ENCODE assay signal across 9 mouse cellular contexts in genomic region chr1:171631447-171631846, GRCm38 (mm10). TPM values are rescaled to one million over a fixed set of nuclear protein-coding genes. Genes with fewer than 3 reads are reported as not detected.
A peak's percentile ranks its signal among the peaks of the same experiment; 100 is the strongest.
DNase-seq lines count a peak whose midpoint lies in the region; ATAC-seq and TF ChIP-seq lines count a peak whose summit lies in the region.
"Had no signal": no experiment of that assay in that cellular context is flagged by ENCODE, and none has a peak within 500 bp of the region (broad histone marks: within the 10 kb centered on the region; RNA-seq: fewer than 3 reads in every experiment).

No protein-coding gene starts in this region.

- H3K4me1 ChIP-seq in liver, adult 2 months (ENCODE audit: control insufficient read depth, insufficient read depth, low read length) = no peaks in the 10 kb centered on the region
- H3K4me1 ChIP-seq in liver, embryonic 12.5 days = no peaks in the 10 kb centered on the region
- peaks cover 60% of the 10 kb centered on the region for H3K4me1 ChIP-seq in bone marrow macrophage, adult 2 months (ENCODE audit: control insufficient read depth, insufficient read depth, low read length)
- 0 out of 2 replicates have a peak, but pooled peaks cover 6% of the 10 kb centered on the region for H3K4me1 ChIP-seq in heart, embryonic 15.5 days (replicated peaks)
- H3K4me1 ChIP-seq in intestine, postnatal 0 days (replicated peaks; ENCODE audit: control insufficient read depth, insufficient read depth, low read length) = no peaks in the 10 kb centered on the region
- H3K4me1 ChIP-seq: midbrain, embryonic 15.5 days had no signal

- no peaks in the 10 kb centered on the region for H3K9me3 ChIP-seq in liver, embryonic 12.5 days (replicated peaks)
- no peaks in the 10 kb centered on the region for H3K9me3 ChIP-seq in heart, embryonic 15.5 days (replicated peaks)
- H3K9me3 ChIP-seq in intestine, postnatal 0 days (ENCODE audit: control insufficient read depth) = no peaks in the 10 kb centered on the region
- H3K9me3 ChIP-seq: midbrain, embryonic 15.5 days had no signal

- TF ChIP-seq CTCF in liver, adult 2 months (IDR thresholded peaks at IDR 0.05; ENCODE audit: low read depth, low read length) = no peak
- no peak for TF ChIP-seq CTCF in bone marrow macrophage, adult 2 months (IDR thresholded peaks at IDR 0.05; ENCODE audit: low read depth, low read length)
- TF ChIP-seq CTCF in intestine, postnatal 0 days (IDR thresholded peaks at IDR 0.05; ENCODE audit: low read depth) = no peak

- ATAC-seq in liver, embryonic 12.5 days = no peak
- 0 out of 2 replicates have a peak, but pooled peaks have one; percentile 53 for ATAC-seq in heart, embryonic 15.5 days (replicated peaks; ENCODE audit: insufficient number of reproducible peaks, insufficient read depth, low FRiP score, low read depth)
- ATAC-seq in neutrophil, adult 5-6 weeks (ENCODE audit: extremely low read depth, insufficient number of reproducible peaks, low FRiP score, poor library complexity, severe bottlenecking) = peak; percentile 66; the same call in 1 of the 2 replicates
- no peak for ATAC-seq in intestine, postnatal 0 days
- ATAC-seq: midbrain, embryonic 15.5 days had no signal

- no peaks in the 10 kb centered on the region for H3K36me3 ChIP-seq in liver, adult 2 months (ENCODE audit: control insufficient read depth, insufficient read depth, low read length)
- H3K36me3 ChIP-seq in liver, embryonic 12.5 days = no peaks in the 10 kb centered on the region
- H3K36me3 ChIP-seq in heart, embryonic 15.5 days = no peaks in the 10 kb centered on the region
- H3K36me3 ChIP-seq in intestine, postnatal 0 days (ENCODE audit: control insufficient read depth, insufficient read depth) = no peaks in the 10 kb centered on the region
- H3K36me3 ChIP-seq: midbrain, embryonic 15.5 days had no signal

- no peak overlapping the region for H3K4me3 ChIP-seq in liver, adult 2 months (ENCODE audit: insufficient read depth, low read depth, low read length)
- no peak overlapping the region for H3K4me3 ChIP-seq in liver, embryonic 12.5 days
- no peak overlapping the region for H3K4me3 ChIP-seq in bone marrow macrophage, adult 2 months (ENCODE audit: insufficient read depth, low read length)
- H3K4me3 ChIP-seq in heart, embryonic 15.5 days = no peak overlapping the region
- H3K4me3 ChIP-seq in intestine, postnatal 0 days (ENCODE audit: low read depth, low read length) = no peak overlapping the region
- H3K4me3 ChIP-seq: midbrain, embryonic 15.5 days had no signal

- DNase-seq in liver, adult 2 months (ENCODE audit: extremely low read depth, low read depth, low spot score) = peak; percentile 46
- DNase-seq in adrenal gland, adult (ENCODE audit: inconsistent age in 2 of 2, low spot score in 1 of 2) = no peak
- DNase-seq: spleen, adult 18-20 months had no signal

- no peak for TF ChIP-seq POLR2A in liver, adult 2 months (IDR thresholded peaks at IDR 0.05; ENCODE audit: extremely low read depth, insufficient read depth, low read length)
- TF ChIP-seq POLR2A in bone marrow macrophage, adult 2 months (IDR thresholded peaks at IDR 0.05; ENCODE audit: borderline replicate concordance, low read depth, low read length) = no peak

- 54% methylated on average over 2 of the region's 2 CpGs for WGBS in liver, adult 2 months
- WGBS in liver, embryonic 12.5 days (ENCODE audit: insufficient replicate concordance) = 30% methylated on average over 2 of the region's 2 CpGs
- 44% methylated on average over 2 of the region's 2 CpGs for WGBS in heart, embryonic 15.5 days
- 54% methylated on average over 2 of the region's 2 CpGs for WGBS in intestine, postnatal 0 days

- no peaks in the 10 kb centered on the region for H3K79me2 ChIP-seq in liver, adult 2 months (ENCODE audit: control insufficient read depth, insufficient read depth, low read length)

- no peak overlapping the region for H3K9ac ChIP-seq in liver, adult 2 months (ENCODE audit: low read depth, low read length)
- H3K9ac ChIP-seq in liver, embryonic 12.5 days = no peak overlapping the region
- H3K9ac ChIP-seq in heart, embryonic 15.5 days = no peak overlapping the region
- H3K9ac ChIP-seq in intestine, postnatal 0 days (ENCODE audit: low read depth, low read length) = no peak overlapping the region
- H3K9ac ChIP-seq: midbrain, embryonic 15.5 days had no signal

- no peak overlapping the region for H3K4me2 ChIP-seq in liver, embryonic 12.5 days
- H3K4me2 ChIP-seq in heart, embryonic 15.5 days = no peak overlapping the region
- H3K4me2 ChIP-seq in intestine, postnatal 0 days (replicated peaks; ENCODE audit: low read depth) = no peak overlapping the region
- H3K4me2 ChIP-seq: midbrain, embryonic 15.5 days had no signal

- H3K27ac ChIP-seq in liver, adult 2 months (replicated peaks; ENCODE audit: insufficient read depth, low read depth, low read length) = no peak overlapping the region
- H3K27ac ChIP-seq in liver, embryonic 12.5 days = no peak overlapping the region
- peak overlapping the region; percentile 94 for H3K27ac ChIP-seq in bone marrow macrophage, adult 2 months (ENCODE audit: insufficient read depth, low read depth, low read length)
- H3K27ac ChIP-seq in heart, embryonic 15.5 days = peak overlapping the region; percentile 26; the same call in 1 of the 2 replicates
- no peak overlapping the region for H3K27ac ChIP-seq in intestine, postnatal 0 days (ENCODE audit: low read depth, low read length)
- H3K27ac ChIP-seq: midbrain, embryonic 15.5 days had no signal

- no peaks in the 10 kb centered on the region; the same call in 1 of the 2 replicates for H3K27me3 ChIP-seq in liver, adult 2 months (ENCODE audit: control insufficient read depth, insufficient read depth, low read length)
- H3K27me3 ChIP-seq in liver, embryonic 12.5 days (replicated peaks) = peaks cover 4% of the 10 kb centered on the region; the same call in 1 of the 2 replicates
- no peaks in the 10 kb centered on the region for H3K27me3 ChIP-seq in heart, embryonic 15.5 days
- no peaks in the 10 kb centered on the region for H3K27me3 ChIP-seq in intestine, postnatal 0 days (replicated peaks; ENCODE audit: control insufficient read depth, insufficient read depth, low read length)
- H3K27me3 ChIP-seq: midbrain, embryonic 15.5 days had no signal

RNA-seq across cellular contexts. Expression of gene Slamf7, which starts 21.4 kb away (rescaled TPM):
- 0.83 and 0.87 TPM in 2 replicates for total RNA-seq in liver, adult 2 months (2014; rRNA removed)
- 0.20 and 0.45 TPM in 2 replicates for polyA plus RNA-seq in liver, adult 2 months (2012; rRNA removed)
- not detected in 2 replicates for polyA plus RNA-seq in liver, embryonic 12.5 days (2016; fragmentation: Nextera tagmentation; extraction: Ambion mirVana)
- polyA plus RNA-seq in bone marrow macrophage, adult 2 months (2012; ENCODE audit: insufficient read depth, insufficient read length, missing spikeins) = 177 and 179 TPM in 2 replicates
- 0.09 and 0.66 TPM in 2 replicates for polyA plus RNA-seq in heart, embryonic 15.5 days (2015; fragmentation: Nextera tagmentation; extraction: Ambion mirVana)
- total RNA-seq in neutrophil, adult 5-6 weeks (2017) = 28.2 and 29.0 TPM in 2 replicates
- polyA plus RNA-seq in intestine, postnatal 0 days (2015; fragmentation: Nextera tagmentation; extraction: Ambion mirVana) = 0.18 and 0.21 TPM in 2 replicates
- polyA plus RNA-seq: midbrain, embryonic 15.5 days had no signal

RNA-seq across cellular contexts. Expression of gene Ly9, which starts 24.2 kb away (rescaled TPM):
- 1.7 and 1.8 TPM in 2 replicates for total RNA-seq in liver, adult 2 months (2014; rRNA removed)
- 0.60 and 1.0 TPM in 2 replicates for polyA plus RNA-seq in liver, adult 2 months (2012; rRNA removed)
- 0.41 and 0.78 TPM in 2 replicates for polyA plus RNA-seq in liver, embryonic 12.5 days (2016; fragmentation: Nextera tagmentation; extraction: Ambion mirVana)
- 249 and 274 TPM in 2 replicates for polyA plus RNA-seq in bone marrow macrophage, adult 2 months (2012; ENCODE audit: insufficient read depth, insufficient read length, missing spikeins)
- 0.35 and 1.1 TPM in 2 replicates for polyA plus RNA-seq in heart, embryonic 15.5 days (2015; fragmentation: Nextera tagmentation; extraction: Ambion mirVana)
- 83.9 and 87.7 TPM in 2 replicates for total RNA-seq in neutrophil, adult 5-6 weeks (2017)
- polyA plus RNA-seq in intestine, postnatal 0 days (2015; fragmentation: Nextera tagmentation; extraction: Ambion mirVana) = 0.18 and 0.55 TPM in 2 replicates

RNA-seq across cellular contexts. Expression of gene Cd48, which starts 50.4 kb away (rescaled TPM):
- 5.3 and 5.6 TPM in 2 replicates for total RNA-seq in liver, adult 2 months (2014; rRNA removed)
- polyA plus RNA-seq in liver, adult 2 months (2012; rRNA removed) = 0.96 and 2.4 TPM in 2 replicates
- 7.9 and 8.5 TPM in 2 replicates for polyA plus RNA-seq in liver, embryonic 12.5 days (2016; fragmentation: Nextera tagmentation; extraction: Ambion mirVana)
- polyA plus RNA-seq in bone marrow macrophage, adult 2 months (2012; ENCODE audit: insufficient read depth, insufficient read length, missing spikeins) = 346 and 376 TPM in 2 replicates
- 2.4 and 9.6 TPM in 2 replicates for polyA plus RNA-seq in heart, embryonic 15.5 days (2015; fragmentation: Nextera tagmentation; extraction: Ambion mirVana)
- 110 and 113 TPM in 2 replicates for total RNA-seq in neutrophil, adult 5-6 weeks (2017)
- 3.9 and 4.3 TPM in 2 replicates for polyA plus RNA-seq in intestine, postnatal 0 days (2015; fragmentation: Nextera tagmentation; extraction: Ambion mirVana)

Comparison
In these comparisons a context has a peak if more than half of its experiments do, and no peak if none do; other contexts are left out.
1. H3K27ac ChIP-seq: peak in bone marrow macrophage, adult 2 months (single experiment) and heart, embryonic 15.5 days (single experiment); none in liver, adult 2 months (single experiment), liver, embryonic 12.5 days (single experiment) and intestine, postnatal 0 days (single experiment).
2. ATAC-seq: peak in heart, embryonic 15.5 days (single experiment) and neutrophil, adult 5-6 weeks (single experiment); none in liver, embryonic 12.5 days (single experiment) and intestine, postnatal 0 days (single experiment).
3. RNA of gene Slamf7, which starts 21.4 kb away (polyA plus RNA-seq): 177 to 179 TPM in bone marrow macrophage, adult 2 months; 0.20 to 0.45 TPM in liver, adult 2 months, 0.18 to 0.21 TPM in intestine, postnatal 0 days, 0.09 to 0.66 TPM in heart, embryonic 15.5 days and not detected in liver, embryonic 12.5 days; every median in the first group is over 100 times any median in the second.
4. RNA of gene Ly9, which starts 24.2 kb away (polyA plus RNA-seq): 249 to 274 TPM in bone marrow macrophage, adult 2 months; 0.60 to 1.0 TPM in liver, adult 2 months, 0.18 to 0.55 TPM in intestine, postnatal 0 days, 0.41 to 0.78 TPM in liver, embryonic 12.5 days and 0.35 to 1.1 TPM in heart, embryonic 15.5 days; every median in the first group is over 100 times any median in the second.
5. RNA of gene Cd48, which starts 50.4 kb away (polyA plus RNA-seq): 346 to 376 TPM in bone marrow macrophage, adult 2 months; 7.9 to 8.5 TPM in liver, embryonic 12.5 days, 3.9 to 4.3 TPM in intestine, postnatal 0 days, 2.4 to 9.6 TPM in heart, embryonic 15.5 days and 0.96 to 2.4 TPM in liver, adult 2 months; every median in the first group is over 10 times any median in the second.